ENCODE assay signal across 21 mouse cellular contexts in the genomic region with DNA sequence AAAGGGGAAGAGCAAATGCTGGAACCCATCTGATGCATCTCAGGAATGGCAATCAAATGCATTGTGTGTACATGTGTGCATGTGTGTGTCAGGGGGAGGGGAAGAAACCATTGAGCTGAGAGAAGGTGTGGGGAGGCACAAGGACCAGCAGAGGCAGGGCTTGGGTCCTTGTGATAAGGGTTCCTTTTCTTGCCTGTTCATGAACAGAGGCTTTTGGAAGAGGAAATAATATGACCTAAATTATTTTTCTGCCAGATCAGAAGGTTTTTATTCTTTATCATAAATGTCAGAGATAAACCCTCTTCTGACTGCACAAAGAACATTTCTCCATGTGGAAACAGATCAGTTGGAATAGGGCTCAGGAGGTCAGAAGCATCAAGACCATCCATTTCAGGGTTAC. TPM values are rescaled to one million over a fixed set of nuclear protein-coding genes. Genes with fewer than 3 reads are reported as not detected.
A peak's percentile ranks its signal among the peaks of the same experiment; 100 is the strongest.
DNase-seq lines count a peak whose midpoint lies in the region; ATAC-seq and TF ChIP-seq lines count a peak whose summit lies in the region.
"Had no signal": no experiment of that assay in that cellular context is flagged by ENCODE, and none has a peak within 500 bp of the region (broad histone marks: within the 10 kb centered on the region; RNA-seq: fewer than 3 reads in every experiment).

No protein-coding gene starts in this region.

- TF ChIP-seq EP300 in liver, postnatal 0 days (IDR thresholded peaks at IDR 0.05; ENCODE audit: low read depth) = no peak

- H3K9ac ChIP-seq in liver, embryonic 13.5 days = peak overlapping the region; percentile 56
- H3K9ac ChIP-seq in liver, postnatal 0 days (replicated peaks) = no peak overlapping the region
- H3K9ac ChIP-seq: embryonic facial prominence, embryonic 13.5 days; heart, embryonic 15.5 days; hindbrain, embryonic 14.5 days had no signal

- H3K27me3 ChIP-seq in G1E (ENCODE audit: insufficient read depth, low read length) = no peaks in the 10 kb centered on the region
- H3K27me3 ChIP-seq in liver, embryonic 13.5 days = no peaks in the 10 kb centered on the region
- H3K27me3 ChIP-seq in liver, postnatal 0 days (ENCODE audit: insufficient read depth, low read length) = no peaks in the 10 kb centered on the region
- H3K27me3 ChIP-seq: CH12.LX; embryonic facial prominence, embryonic 13.5 days; heart, embryonic 15.5 days had no signal

- TF ChIP-seq CTCF in G1E (IDR thresholded peaks at IDR 0.05; ENCODE audit: low read depth, low read length) = no peak
- no peak for TF ChIP-seq CTCF in liver, postnatal 0 days (IDR thresholded peaks at IDR 0.05; ENCODE audit: low read depth)

- ATAC-seq in G1E (ENCODE audit: extremely low read depth, insufficient number of reproducible peaks, low FRiP score, poor library complexity, severe bottlenecking) = peak; percentile 56; the same call in 1 of the 2 replicates
- ATAC-seq in liver, embryonic 13.5 days (ENCODE audit: low read depth) = peak; percentile 78
- ATAC-seq in liver, postnatal 0 days = no peak
- ATAC-seq: forebrain, embryonic 14.5 days had no signal

- peaks cover 15% of the 10 kb centered on the region for H3K36me3 ChIP-seq in G1E (replicated peaks)
- H3K36me3 ChIP-seq in liver, embryonic 13.5 days = peaks cover 6% of the 10 kb centered on the region
- no peaks in the 10 kb centered on the region for H3K36me3 ChIP-seq in liver, postnatal 0 days (replicated peaks; ENCODE audit: insufficient read depth, low read length)
- H3K36me3 ChIP-seq: heart, embryonic 15.5 days had no signal

- peak overlapping the region; percentile 68 for H3K4me2 ChIP-seq in liver, embryonic 13.5 days
- H3K4me2 ChIP-seq in liver, postnatal 0 days (ENCODE audit: low read depth, low read length) = peak overlapping the region; percentile 63
- H3K4me2 ChIP-seq: embryonic facial prominence, embryonic 13.5 days; heart, embryonic 15.5 days; hindbrain, embryonic 14.5 days had no signal

- peak; percentile 57 for DNase-seq in G1E (ENCODE audit: low spot score)
- peak; percentile 56 for DNase-seq in c-Kit-positive CD71-positive TER-119-negative erythroid progenitor cells, embryonic 14.5 days (ENCODE audit: low read depth)
- no peak for DNase-seq in liver, embryonic 13.5 days
- DNase-seq in liver, postnatal 0 days = no peak
- DNase-seq in thymus, postnatal 36 days = no peak
- DNase-seq in ovary, postnatal 10 days (ENCODE audit: low spot score) = no peak
- DNase-seq in cerebellum, adult 11 months = no peak
- DNase-seq: adrenal gland, postnatal 10 days; cerebellum, adult 18-20 months; cerebellum, adult 9-11 months; cerebellum, postnatal 36 days; gastrocnemius, postnatal 10 days; heart, adult 18-20 months; heart, postnatal 14 days had no signal

- peak overlapping the region; percentile 94 for H3K27ac ChIP-seq in liver, embryonic 13.5 days
- H3K27ac ChIP-seq in liver, postnatal 0 days (ENCODE audit: low read depth) = peak overlapping the region; percentile 66; the same call in 1 of the 2 replicates
- H3K27ac ChIP-seq: embryonic facial prominence, embryonic 13.5 days; forebrain, embryonic 10.5 days; heart, embryonic 15.5 days; hindbrain, embryonic 10.5 days; hindbrain, embryonic 14.5 days had no signal

- H3K4me3 ChIP-seq in G1E (ENCODE audit: low read depth, low read length) = no peak overlapping the region; the same call in 1 of the 2 replicates
- peak overlapping the region; percentile 35 for H3K4me3 ChIP-seq in liver, embryonic 13.5 days (replicated peaks)
- H3K4me3 ChIP-seq in liver, postnatal 0 days (ENCODE audit: low read depth, low read length) = no peak overlapping the region
- H3K4me3 ChIP-seq: embryonic facial prominence, embryonic 13.5 days; forebrain, embryonic 10.5 days; heart, embryonic 15.5 days; hindbrain, embryonic 10.5 days had no signal

- peaks cover 85% of the 10 kb centered on the region for H3K4me1 ChIP-seq in G1E (ENCODE audit: insufficient read depth, low read depth, low read length)
- peaks cover 84% of the 10 kb centered on the region for H3K4me1 ChIP-seq in liver, embryonic 13.5 days (replicated peaks)
- peaks cover 43% of the 10 kb centered on the region for H3K4me1 ChIP-seq in liver, postnatal 0 days (ENCODE audit: insufficient read depth)

- H3K9me3 ChIP-seq in G1E (replicated peaks) = no peaks in the 10 kb centered on the region
- no peaks in the 10 kb centered on the region for H3K9me3 ChIP-seq in liver, embryonic 13.5 days (replicated peaks)
- no peaks in the 10 kb centered on the region for H3K9me3 ChIP-seq in liver, postnatal 0 days (ENCODE audit: low read length)
- H3K9me3 ChIP-seq: embryonic facial prominence, embryonic 13.5 days; forebrain, embryonic 10.5 days; heart, embryonic 15.5 days; hindbrain, embryonic 10.5 days had no signal

RNA-seq across cellular contexts. Expression of a gene that starts 3.1 kb away (rescaled TPM):
- total RNA-seq in G1E (2014; fragmentation: Nextera tagmentation) (1.1 TPM in 1 of 2 replicates, not detected in the other), G1E (2017) (0.23 and 0.27 TPM in 2 replicates)
- polyA plus RNA-seq in G1E (2012) = 0.27 and 0.32 TPM in 2 replicates
- polyA plus RNA-seq in liver, embryonic 13.5 days (2015; fragmentation: Nextera tagmentation; extraction: Ambion mirVana) = 3.0 and 3.1 TPM in 2 replicates
- polyA plus RNA-seq in liver, postnatal 0 days (2015; fragmentation: Nextera tagmentation; extraction: Ambion mirVana) = 1.1 TPM in 2 replicates

RNA-seq across cellular contexts. Expression of a gene that starts 19.1 kb away (rescaled TPM):
- 106 and 108 TPM in 2 replicates for total RNA-seq in G1E (2014; fragmentation: Nextera tagmentation)
- total RNA-seq in G1E (2017) = 11.0 and 12.5 TPM in 2 replicates
- 27.5 and 35.9 TPM in 2 replicates for polyA plus RNA-seq in G1E (2012)
- polyA plus RNA-seq in liver, embryonic 13.5 days (2015; fragmentation: Nextera tagmentation; extraction: Ambion mirVana) = 13.6 and 19.5 TPM in 2 replicates
- polyA plus RNA-seq in liver, postnatal 0 days (2015; fragmentation: Nextera tagmentation; extraction: Ambion mirVana) = 4.3 and 4.4 TPM in 2 replicates

RNA-seq across cellular contexts. Expression of a gene that starts 19.2 kb away (rescaled TPM):
- 26.5 and 33.7 TPM in 2 replicates for total RNA-seq in G1E (2014; fragmentation: Nextera tagmentation)
- total RNA-seq in G1E (2017) = 29.5 and 30.0 TPM in 2 replicates
- polyA plus RNA-seq in G1E (2012) = 11.2 and 12.8 TPM in 2 replicates
- polyA plus RNA-seq in liver, embryonic 13.5 days (2015; fragmentation: Nextera tagmentation; extraction: Ambion mirVana) = 3.3 and 3.5 TPM in 2 replicates
- 1.4 and 1.7 TPM in 2 replicates for polyA plus RNA-seq in liver, postnatal 0 days (2015; fragmentation: Nextera tagmentation; extraction: Ambion mirVana)

Comparison
In these comparisons a context has a peak if more than half of its experiments do, and no peak if none do; other contexts are left out.
1. DNase-seq: peak in G1E (single experiment) and c-Kit-positive CD71-positive TER-119-negative erythroid progenitor cells, embryonic 14.5 days (single experiment); none in liver, embryonic 13.5 days (single experiment), liver, postnatal 0 days (single experiment), thymus, postnatal 36 days (0 of 2), ovary, postnatal 10 days (single experiment) and cerebellum, adult 11 months (single experiment).